Mouse (Mus musculus) CH12.LX (cell line): ENCODE measurements around the gene Timm22. TPM values are rescaled to one million over a fixed set of nuclear protein-coding genes. Genes with fewer than 3 reads are reported as not detected.

Experiments used
- DNase-seq: peaks from one replicate; pipeline ENCODE4 v3.0.0-alpha.2; 2013; ENCODE audit errors: extremely low read depth
- H3K27ac ChIP-seq: 2 replicates; pipeline ENCODE4 v1.5.1; 2012; ENCODE audit warnings: low read depth, mild to moderate bottlenecking, control low read depth, moderate library complexity; ENCODE audit not compliant: insufficient read depth
- H3K27me3 ChIP-seq: replicated peaks from 2 replicates; pipeline ENCODE3; 2012; ENCODE audit warnings: inconsistent platforms
- H3K36me3 ChIP-seq, 2 experiments: replicated peaks in 1 of 2; 2 replicates each; pipeline versions ENCODE3 to v1.6.1; 2012; ENCODE audit warnings: inconsistent platforms in 1 of 2, low read length in 1 of 2, mild to moderate bottlenecking in 1 of 2, mixed read lengths in 1 of 2, moderate library complexity in 1 of 2; ENCODE audit not compliant: control insufficient read depth in 1 of 2, insufficient read depth in 1 of 2
- H3K4me1 ChIP-seq, 2 experiments: 2 replicates each; pipeline ENCODE4 v1.6.1; 2012; ENCODE audit warnings: inconsistent platforms in 1 of 2, moderate library complexity in 1 of 2; ENCODE audit not compliant: insufficient read depth in 2 of 2, control insufficient read depth in 1 of 2
- H3K4me2 ChIP-seq: 2 replicates; pipeline ENCODE4 v1.6.1; 2012; ENCODE audit warnings: low read depth, mild to moderate bottlenecking, control low read depth; ENCODE audit not compliant: poor library complexity, insufficient read depth, severe bottlenecking
- H3K4me3 ChIP-seq, 3 experiments: fragments of 150-350 bp in 1 of 3; sonication (generic) in 1 of 3; replicated peaks in 1 of 3; 2 replicates each; pipeline versions ENCODE3 to v1.5.1; 2011 to 2012; ENCODE audit warnings: low read depth in 2 of 3, low read length in 2 of 3, mild to moderate bottlenecking in 2 of 3, moderate library complexity in 2 of 3, control low read depth in 1 of 3, improper control_type of control experiment in 1 of 3, inconsistent platforms in 1 of 3, mixed read lengths in 1 of 3; ENCODE audit not compliant: poor library complexity in 1 of 3
- H3K79me2 ChIP-seq: replicated peaks from 2 replicates; pipeline ENCODE4 v1.6.1; 2012; ENCODE audit warnings: mild to moderate bottlenecking, moderate library complexity; ENCODE audit not compliant: control insufficient read depth, poor library complexity, insufficient read depth, severe bottlenecking; ENCODE audit errors: extremely low read depth
- H3K9ac ChIP-seq: 2 replicates; pipeline ENCODE4 v1.6.1; 2012; ENCODE audit warnings: low read depth, mild to moderate bottlenecking, control low read depth, moderate library complexity; ENCODE audit not compliant: insufficient read depth
- H3K9me3 ChIP-seq: replicated peaks from 2 replicates; pipeline ENCODE3; 2012; ENCODE audit warnings: low read length, inconsistent platforms, mixed read lengths
- CHD1 ChIP-seq: IDR thresholded peaks from 2 replicates; pipeline ENCODE4 v1.6.1; 2012; ENCODE audit warnings: low read depth, low read length, improper control_type of control experiment, inconsistent platforms
- CHD2 ChIP-seq: IDR thresholded peaks from 2 replicates; pipeline ENCODE4 v1.6.1; 2011; ENCODE audit warnings: low read length, improper control_type of control experiment
- CTCF ChIP-seq, 2 experiments: IDR thresholded peaks in 1 of 2; conservative IDR thresholded peaks in 1 of 2; 2 replicates each; pipeline ENCODE4 v1.5.1; 2011 to 2012; ENCODE audit warnings: low read depth in 2 of 2, low read length in 2 of 2, improper control_type of control experiment in 1 of 2, inconsistent platforms in 1 of 2, mild to moderate bottlenecking in 1 of 2, moderate library complexity in 1 of 2
- ELF1 ChIP-seq: IDR thresholded peaks from 2 replicates; pipeline ENCODE4 v1.6.1; 2014; ENCODE audit warnings: low read depth, mild to moderate bottlenecking, inconsistent platforms, low read length, improper control_type of control experiment
- ETS1 ChIP-seq: conservative IDR thresholded peaks from 2 replicates; pipeline ENCODE4 v1.6.1; 2012; ENCODE audit warnings: low read depth, mild to moderate bottlenecking, inconsistent platforms, low read length, improper control_type of control experiment, moderate library complexity
- GABPA ChIP-seq: IDR thresholded peaks from 2 replicates; pipeline ENCODE4 v1.6.1; 2012; ENCODE audit warnings: low read depth, low read length, improper control_type of control experiment, inconsistent platforms; ENCODE audit not compliant: insufficient replicate concordance
- IRF4 ChIP-seq: IDR thresholded peaks from 2 replicates; pipeline ENCODE4 v1.6.1; 2014; ENCODE audit warnings: low read depth, mild to moderate bottlenecking, inconsistent platforms, low read length, improper control_type of control experiment
- JUN ChIP-seq: IDR thresholded peaks from 2 replicates; pipeline ENCODE4 v1.6.1; 2011; ENCODE audit warnings: low read depth, mild to moderate bottlenecking, low read length, improper control_type of control experiment, moderate library complexity; ENCODE audit not compliant: insufficient read depth
- KAT2A ChIP-seq: IDR thresholded peaks from 2 replicates; pipeline ENCODE4 v1.6.1; 2012; ENCODE audit warnings: low read length, improper control_type of control experiment, inconsistent platforms; ENCODE audit not compliant: insufficient replicate concordance
- MAFK ChIP-seq: IDR thresholded peaks from 2 replicates; pipeline ENCODE4 v1.6.1; 2011; ENCODE audit warnings: low read length, improper control_type of control experiment; ENCODE audit not compliant: insufficient replicate concordance
- MEF2A ChIP-seq: IDR thresholded peaks from 2 replicates; pipeline ENCODE4 v1.6.1; 2014; ENCODE audit warnings: low read depth, mild to moderate bottlenecking, inconsistent platforms, low read length, improper control_type of control experiment, borderline replicate concordance
- MXI1 ChIP-seq: IDR thresholded peaks from 2 replicates; pipeline ENCODE4 v1.6.1; 2011; ENCODE audit warnings: mild to moderate bottlenecking, low read depth, low read length, improper control_type of control experiment
- MYC ChIP-seq: IDR thresholded peaks from 2 replicates; pipeline ENCODE4 v1.6.1; 2011; ENCODE audit warnings: low read depth, mild to moderate bottlenecking, improper control_type of control experiment, low read length
- NRF1 ChIP-seq: IDR thresholded peaks from 2 replicates; pipeline ENCODE4 v1.6.1; 2014; ENCODE audit warnings: low read depth, mild to moderate bottlenecking, inconsistent platforms, low read length, improper control_type of control experiment, moderate library complexity
- PAX5 ChIP-seq: IDR thresholded peaks from 2 replicates; pipeline ENCODE4 v1.6.1; 2012; ENCODE audit warnings: low read length, inconsistent platforms, mixed read lengths
- POLR2A ChIP-seq: IDR thresholded peaks from 2 replicates; pipeline ENCODE4 v1.6.1; 2011; ENCODE audit warnings: low read depth, mild to moderate bottlenecking, improper control_type of control experiment, low read length
- POLR2AphosphoS2 ChIP-seq: IDR thresholded peaks from 2 replicates; pipeline ENCODE4 v1.6.1; 2011; ENCODE audit warnings: low read depth, low read length, improper control_type of control experiment
- RAD21 ChIP-seq: IDR thresholded peaks from 2 replicates; pipeline ENCODE4 v1.6.1; 2011; ENCODE audit warnings: low read depth, mild to moderate bottlenecking, low read length, improper control_type of control experiment, moderate library complexity
- RCOR1 ChIP-seq: conservative IDR thresholded peaks from 2 replicates; pipeline ENCODE4 v1.6.1; 2012; ENCODE audit warnings: low read depth, mild to moderate bottlenecking, inconsistent platforms, low read length, improper control_type of control experiment
- SIN3A ChIP-seq: IDR thresholded peaks from 2 replicates; pipeline ENCODE4 v1.6.1; 2012; ENCODE audit warnings: low read length, improper control_type of control experiment, inconsistent platforms
- SMC3 ChIP-seq: IDR thresholded peaks from 2 replicates; pipeline ENCODE4 v1.6.1; 2011; ENCODE audit warnings: low read depth, low read length, improper control_type of control experiment
- TBP ChIP-seq: conservative IDR thresholded peaks from 2 replicates; pipeline ENCODE4 v1.6.1; 2011; ENCODE audit warnings: low read depth, low read length, improper control_type of control experiment
- USF1 ChIP-seq: IDR thresholded peaks from 2 replicates; pipeline ENCODE4 v1.6.1; 2014; ENCODE audit warnings: low read depth, mild to moderate bottlenecking, inconsistent platforms, low read length, improper control_type of control experiment
- USF2 ChIP-seq: conservative IDR thresholded peaks from 2 replicates; pipeline ENCODE4 v1.6.1; 2011; ENCODE audit warnings: low read depth, low read length, improper control_type of control experiment
- ZC3H11A ChIP-seq: IDR thresholded peaks from 2 replicates; pipeline ENCODE4 v1.6.1; 2012; ENCODE audit warnings: low read depth, mild to moderate bottlenecking, inconsistent platforms, low read length, improper control_type of control experiment
- ZKSCAN1 ChIP-seq: IDR thresholded peaks from 2 replicates; pipeline ENCODE4 v1.6.1; 2012; ENCODE audit warnings: low read depth, inconsistent platforms, low read length, improper control_type of control experiment, borderline replicate concordance
- ZNF384 ChIP-seq: IDR thresholded peaks from 2 replicates; pipeline ENCODE4 v1.6.1; 2012; ENCODE audit warnings: low read depth, low read length, improper control_type of control experiment, inconsistent platforms
- dilution Hi-C: fragments of 300-500 bp; cut with MboI; formaldehyde crosslinking; loops from 2 replicates; pipeline ENCODE4 v1.14.3; 2020; ENCODE audit warnings: low sequenced_read_pairs; ENCODE audit not compliant: extremely low pct_unique_long_range_greater_than_20kb, extremely low pct_ligation_motif_present
- in situ Hi-C: fragments of 300-500 bp; cut with MboI; formaldehyde crosslinking; loops from 3 replicates; pipeline ENCODE4 v1.14.3; 2019; ENCODE audit warnings: low sequenced_read_pairs, low pct_ligation_motif_present, low pct_unique_long_range_greater_than_20kb, mixed read lengths
- polyA plus RNA-seq: library from polyadenylated mRNA; unstranded; fragments of >175 nt; gene quantifications from 2 replicates; pipeline ENCODE4 v1.2.1, GENCODE M21; 2012; ENCODE audit warnings: low read depth; ENCODE audit not compliant: insufficient read length
- total RNA-seq, 2 experiments: library from RNA; depleted of rRNA; stranded (reverse); fragments of 300-350 nt in 1 of 2; fragments of >200 nt in 1 of 2; gene quantifications; 2 replicates each; pipeline ENCODE4 v1.2.3; 2012 to 2014

The Timm22 gene
- total and polyA plus RNA-seq, 3 experiments: 44.6 to 81.4 (median 53.8) TPM

- Histone ChIP-seq H3K79me2 (no peaks in the 10 kb centered on the region), H3K27ac (peak overlapping the region; percentile 72; the same call in 1 of the 2 replicates)
These were observed 52.7 kb downstream of the Timm22 start for GRCm38 (mm10) chr11:76459489-76459888.

DNA sequence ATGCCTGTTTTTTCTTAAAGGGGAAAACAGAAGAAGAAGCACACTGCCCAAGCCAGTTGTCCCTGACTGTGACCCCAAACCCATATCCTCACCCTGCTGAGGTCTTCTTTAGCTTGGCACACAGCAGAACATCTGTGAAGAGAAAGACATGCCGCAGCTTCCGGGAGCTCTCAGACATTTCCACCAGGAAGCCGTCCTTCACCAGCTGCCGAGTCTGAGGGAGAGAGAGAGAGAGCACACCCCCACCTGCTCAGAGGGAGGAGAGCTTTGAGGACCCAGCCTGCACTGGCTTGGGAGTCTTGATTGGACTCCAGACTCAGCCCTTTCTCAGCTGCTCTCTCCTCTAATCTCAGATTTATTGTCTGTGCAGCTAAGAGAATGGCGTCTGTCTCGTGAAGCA is 54.4 kb downstream of the Timm22 start:
- no peak overlapping the region for H3K4me3 ChIP-seq
- H3K27me3 ChIP-seq: no peaks in the 10 kb centered on the region
- DNase-seq: no peak
- H3K4me1 ChIP-seq: peaks cover 57 to 91% of the 10 kb centered on the region in 2 experiments
- TF ChIP-seq USF2: no peak
- TF ChIP-seq ELF1: 0 out of 2 replicates have a peak, but pooled peaks have one; percentile 14
- H3K36me3 ChIP-seq: peaks cover 33 to 59% of the 10 kb centered on the region in 2 experiments
- H3K79me2 ChIP-seq: no peaks in the 10 kb centered on the region
- no peak overlapping the region for H3K4me2 ChIP-seq
- no peak overlapping the region for H3K9ac ChIP-seq
- dilution Hi-C loops (no loop called here), in situ Hi-C loops (no loop called here)
- H3K27ac ChIP-seq: no peak overlapping the region; the same call in 1 of the 2 replicates
- H3K9me3 ChIP-seq: no peaks in the 10 kb centered on the region

More at GRCm38 (mm10) chr11:76459489-76459888, 52.7 kb downstream of the Timm22 start:
- H3K9ac ChIP-seq: no peak overlapping the region
- dilution Hi-C loops (no loop called here), in situ Hi-C loops (loop anchor here (5.0 to 10.0 kb wide), 2 partner anchors 33 to 185 kb away; no protein-coding TSS in a partner anchor)
- H3K4me1 ChIP-seq: peaks cover 47 to 80% of the 10 kb centered on the region in 2 experiments
- peaks cover 37 to 70% of the 10 kb centered on the region in 2 experiments for H3K36me3 ChIP-seq
- no peaks in the 10 kb centered on the region for H3K9me3 ChIP-seq
- no peak overlapping the region for H3K4me2 ChIP-seq
- no peak for DNase-seq
- TF ChIP-seq NRF1 (no peak), ZNF384 (no peak), MYC (no peak), GABPA (no peak), SIN3A (no peak), SMC3 (peak; percentile 42), TBP (no peak), ETS1 (no peak), RCOR1 (no peak), RAD21 (peak; percentile 36), ZC3H11A (no peak), USF1 (no peak), POLR2A (no peak), CTCF (conservative IDR thresholded peaks at IDR 0.05 in 1 of 2, IDR thresholded peaks at IDR 0.05 in 1 of 2; ENCODE audit: low read depth in 2 of 2, low read length in 2 of 2) (peak in 1 of 2 experiments; percentile 45; a peak in 2 of 4 replicates), KAT2A (no peak), CHD1 (no peak), MAFK (no peak), ELF1 (no peak), PAX5 (no peak), ZKSCAN1 (no peak), USF2 (no peak), MEF2A (no peak), MXI1 (no peak), JUN (no peak), IRF4 (no peak), POLR2AphosphoS2 (no peak), CHD2 (no peak)
- no peaks in the 10 kb centered on the region for H3K27me3 ChIP-seq
- no peak overlapping the region for H3K4me3 ChIP-seq
